Mouse (Mus musculus) brain, adult 2 months (tissue): ENCODE results near the gene Slc25a22.
"Not testable (repeated sequence)": the region's sequence is repeated elsewhere in the genome, so short reads cannot be mapped to it uniquely, and the experiment has no call there.

Source experiments
- DNase-seq: peaks from one replicate; pipeline ENCODE4 v3.0.0; 2011; ENCODE audit warnings: low read depth, low spot score

Gene Slc25a22

GRCm38 (mm10) chr7:141413809-141414584 lies 23.7 kb downstream of the Slc25a22 start, which contains the start of gene Gatd1:
Gene Gatd1, minus strand, starts transcription at chr7:141414136.
- DNase-seq = peak; percentile 99

GRCm38 (mm10) chr7:141413331-141413730 lies 24.4 kb downstream of the Slc25a22 start:
- DNase-seq = peak; percentile 26

GRCm38 (mm10) chr7:141411667-141412066 lies 26.0 kb downstream of the Slc25a22 start:
- no peak for DNase-seq

GRCm38 (mm10) chr7:141410631-141411030 lies 27.1 kb downstream of the Slc25a22 start:
- peak; percentile 15 for DNase-seq

GRCm38 (mm10) chr7:141408833-141409232 lies 28.9 kb downstream of the Slc25a22 start:
- DNase-seq = peak; percentile 95

GRCm38 (mm10) chr7:141407670-141408069 lies 30.0 kb downstream of the Slc25a22 start:
- not testable (repeated sequence) for DNase-seq

GRCm38 (mm10) chr7:141405466-141405865 lies 32.2 kb downstream of the Slc25a22 start:
- no peak for DNase-seq

GRCm38 (mm10) chr7:141403305-141403704 lies 34.4 kb downstream of the Slc25a22 start:
- peak; percentile 84 for DNase-seq

- DNase-seq = no peak
These were observed 42.3 kb downstream of the Slc25a22 start for GRCm38 (mm10) chr7:141395348-141395747.

GRCm38 (mm10) chr7:141394771-141395170 lies 42.9 kb downstream of the Slc25a22 start:
- peak; percentile 62 for DNase-seq

GRCm38 (mm10) chr7:141394158-141394557 lies 43.5 kb downstream of the Slc25a22 start:
- DNase-seq = no peak

GRCm38 (mm10) chr7:141392552-141393222 lies 45.0 kb downstream of the Slc25a22 start:
- peak; percentile 35 for DNase-seq

GRCm38 (mm10) chr7:141391625-141392551 lies 45.8 kb downstream of the Slc25a22 start, which contains the start of gene Taldo1:
Gene Taldo1, plus strand, starts transcription at chr7:141392199.
- peak; percentile 97 for DNase-seq

- no peak for DNase-seq
These were observed 47.1 kb downstream of the Slc25a22 start for GRCm38 (mm10) chr7:141390326-141391259.

GRCm38 (mm10) chr7:141388487-141389109 lies 49.1 kb downstream of the Slc25a22 start:
- no peak for DNase-seq

- no peak for DNase-seq
These were observed 49.7 kb downstream of the Slc25a22 start for GRCm38 (mm10) chr7:141387807-141388486.

GRCm38 (mm10) chr7:141381068-141381835 lies 56.4 kb downstream of the Slc25a22 start:
- DNase-seq = peak; percentile 85
